Mouse (Mus musculus): Measurements from ENCODE around the gene Prmt8.

DNA sequence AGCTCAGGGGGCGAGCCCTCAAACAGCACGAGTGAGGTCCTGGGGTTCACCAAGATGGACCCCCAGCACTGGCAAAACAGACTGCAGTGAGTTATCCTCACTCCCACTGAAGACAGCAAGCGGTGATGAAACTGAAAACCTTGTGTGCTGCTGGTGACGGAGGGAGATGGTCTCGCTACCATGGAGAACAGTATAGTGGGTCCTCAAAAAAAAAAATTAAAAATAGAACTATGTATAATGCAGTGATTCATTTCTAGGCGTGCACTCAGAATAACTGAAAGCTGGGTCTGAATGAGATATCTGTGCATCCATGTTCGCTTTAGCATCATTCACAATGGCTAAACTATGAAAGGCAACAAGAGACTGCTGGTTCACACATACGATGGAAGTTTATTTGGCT, 20.5 kb downstream of the Prmt8 start:
- no peak for TF ChIP-seq CTCF (IDR thresholded peaks at IDR 0.05; ENCODE audit: control insufficient read depth, insufficient read depth, insufficient read length)
- TF ChIP-seq MYOD1 (IDR thresholded peaks at IDR 0.05; ENCODE audit: control insufficient read depth, insufficient read length, low read depth), result no peak
- no peak for TF ChIP-seq MAX (IDR thresholded peaks at IDR 0.05)
- no peak for TF ChIP-seq USF1 (IDR thresholded peaks at IDR 0.05; ENCODE audit: low read depth)
- no peak for TF ChIP-seq CEBPB (IDR thresholded peaks at IDR 0.05; ENCODE audit: low read depth)
- TF ChIP-seq MYOG (IDR thresholded peaks at IDR 0.05; ENCODE audit: control insufficient read depth, extremely low read depth, insufficient read length), result no peak
